Mouse (Mus musculus): ENCODE results near the gene Klrb1. TPM values are rescaled to one million over a fixed set of nuclear protein-coding genes. Genes with fewer than 3 reads are reported as not detected.
"Not testable (repeated sequence)": the region's sequence is repeated elsewhere in the genome, so short reads cannot be mapped to it uniquely, and the experiment has no call there.

Gene Klrb1
- not detected in 2 replicates for polyA plus RNA-seq (2015; fragmentation: Nextera tagmentation; extraction: Ambion mirVana)

DNA sequence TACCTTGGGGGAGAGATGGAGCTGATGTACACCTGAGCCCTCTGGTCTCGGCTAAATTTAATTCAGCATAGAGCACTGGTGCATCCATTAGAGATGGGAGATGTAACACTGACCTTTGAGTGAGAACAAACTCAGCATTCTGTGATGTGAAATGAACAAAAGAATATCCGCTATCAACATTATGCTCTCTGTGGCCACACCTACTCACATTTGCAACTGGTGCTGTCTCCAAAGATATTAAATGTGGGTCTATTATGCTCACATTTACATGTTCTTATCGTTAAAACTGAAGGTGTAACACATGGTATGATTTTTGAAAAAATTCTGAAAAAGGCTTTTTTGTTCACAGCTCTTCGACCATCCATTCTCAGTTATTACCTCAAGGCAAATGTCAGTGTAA lies at the start of gene Klrb1:
TSS of gene Klrb1 (minus strand) at position 101 of the 400 bp plus-strand sequence.
- DNase-seq (ENCODE audit: low spot score), result no peak

DNA sequence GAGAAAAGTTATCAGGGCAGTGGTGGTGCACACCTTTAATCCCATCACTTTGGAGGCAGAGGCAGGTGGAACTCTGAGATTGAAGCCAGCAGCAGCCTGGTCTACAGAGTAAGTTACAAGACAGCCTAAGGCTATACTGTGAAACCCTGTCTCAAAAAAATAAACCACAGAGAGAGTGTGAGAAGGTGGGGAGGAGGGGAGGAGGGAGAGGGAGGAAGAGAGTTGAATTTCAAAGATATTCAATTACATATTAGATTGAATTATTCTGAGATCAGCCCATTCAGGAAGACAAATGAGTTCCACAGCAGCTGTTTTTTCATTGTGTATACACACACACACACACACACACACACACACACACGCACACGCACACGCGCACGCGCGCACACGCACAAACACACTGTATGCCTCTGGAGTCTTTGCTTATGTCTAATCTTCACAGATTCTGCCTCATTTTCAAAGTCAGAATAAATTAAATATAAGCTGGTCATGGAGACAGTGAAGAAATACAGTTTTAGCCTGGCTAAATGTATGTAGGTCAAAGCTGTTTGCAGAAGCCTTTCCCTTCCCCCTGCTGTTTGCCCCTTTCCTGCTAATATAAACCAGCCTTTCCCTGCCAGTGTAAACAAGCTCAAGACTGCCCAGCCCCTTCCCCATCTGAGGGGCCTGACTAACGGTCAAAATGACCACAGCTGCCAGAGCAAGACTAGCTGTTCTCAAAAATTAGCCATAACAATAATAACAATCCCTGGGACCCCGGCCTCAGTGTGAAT lies 46.8 kb upstream of the Klrb1 start:
- DNase-seq (ENCODE audit: low spot score), result peak; percentile 15

DNA sequence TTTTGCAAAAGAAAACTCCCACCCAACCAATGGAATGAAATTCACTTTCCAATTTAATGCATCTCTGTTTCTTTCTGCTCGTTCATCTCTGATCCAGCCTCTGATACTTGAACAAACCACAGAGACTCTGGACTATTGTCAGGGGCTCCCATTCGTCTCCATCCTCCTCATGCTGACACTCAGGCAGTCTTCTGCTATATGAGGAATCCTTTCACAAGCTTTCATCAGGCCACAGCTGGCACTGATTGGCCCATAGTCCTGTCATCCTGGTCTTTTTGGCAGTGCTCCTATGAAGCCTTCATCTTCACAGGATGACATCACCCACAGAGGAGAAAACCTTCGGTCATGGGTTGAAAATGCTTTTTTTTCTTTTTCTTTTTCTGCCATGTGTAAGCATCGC lies 45.2 kb upstream of the Klrb1 start:
- DNase-seq (ENCODE audit: low spot score), result no peak

DNA sequence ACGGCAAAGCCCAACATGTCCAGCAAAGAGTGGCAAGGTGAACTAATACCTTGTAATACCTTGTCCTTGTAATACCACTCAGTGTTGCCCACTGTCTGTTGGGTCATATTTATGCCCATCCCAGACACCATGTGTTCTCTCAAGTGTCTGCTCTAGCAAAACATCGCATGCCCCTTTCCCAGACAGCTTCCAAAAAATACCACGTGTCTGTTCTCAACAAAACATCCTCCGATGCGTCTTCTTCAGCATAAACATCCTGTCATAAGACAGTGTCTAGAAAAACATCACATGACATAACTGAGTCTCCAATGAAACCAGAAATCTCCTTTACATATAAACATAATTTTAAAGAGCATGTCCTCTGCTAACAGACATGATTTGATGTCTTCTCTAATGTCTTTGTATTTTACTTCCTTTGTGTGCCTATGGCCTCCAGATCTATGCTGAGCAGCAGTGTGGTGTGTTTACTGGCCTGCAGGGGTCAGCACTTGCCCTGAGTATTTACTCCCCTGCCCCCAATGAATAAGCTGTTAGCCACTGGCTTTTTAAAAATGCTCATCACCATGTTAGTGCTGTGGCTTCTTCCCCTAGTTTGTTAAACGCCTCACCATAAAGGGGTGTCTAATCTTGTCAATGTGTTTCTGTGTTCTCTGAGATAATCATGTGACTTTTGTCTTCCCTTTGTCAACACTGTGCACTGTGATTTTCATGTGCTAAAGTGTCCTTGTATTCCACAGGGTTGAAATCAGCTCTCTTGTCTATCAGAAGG lies 43.8 kb upstream of the Klrb1 start:
- DNase-seq (ENCODE audit: low spot score), result peak; percentile 80

DNA sequence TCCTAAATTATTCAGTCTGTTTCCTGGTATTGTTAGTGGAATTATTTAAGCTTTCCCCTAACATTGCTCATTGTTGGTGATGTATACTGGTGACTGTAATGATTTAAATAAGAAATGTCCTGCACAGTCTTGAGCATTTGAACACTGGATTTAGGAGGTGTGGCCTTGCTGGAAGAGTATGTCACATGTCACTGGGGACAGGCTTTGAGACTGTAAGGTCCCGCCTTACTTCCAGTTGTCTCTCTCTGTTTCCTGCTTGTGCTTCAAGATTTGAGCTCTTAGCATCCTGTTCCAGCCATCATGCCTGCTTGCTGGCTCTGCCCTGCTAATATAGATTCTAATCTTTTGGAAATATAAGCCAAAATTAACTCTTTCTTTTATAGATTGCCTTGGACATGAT lies 42.4 kb upstream of the Klrb1 start:
- DNase-seq (ENCODE audit: low spot score), result no peak

DNA sequence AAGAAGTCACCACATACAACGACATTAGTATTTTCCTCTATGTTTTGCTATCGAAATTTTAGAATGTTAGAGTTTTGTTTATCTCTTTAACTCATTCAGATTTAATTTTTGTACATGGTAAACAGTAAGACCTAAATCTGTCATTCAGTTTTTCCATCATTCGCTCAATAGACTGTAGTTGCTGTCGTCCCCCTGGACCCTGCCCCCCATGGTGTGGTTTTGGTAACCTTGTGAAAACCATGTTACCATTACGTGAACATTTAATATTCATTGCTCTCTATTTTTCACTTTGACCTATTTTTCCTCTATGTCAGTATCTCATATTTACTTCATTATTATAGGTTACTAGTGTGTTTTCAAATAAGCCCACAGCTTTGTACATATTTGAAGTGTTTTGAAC lies 41.7 kb upstream of the Klrb1 start:
- DNase-seq (ENCODE audit: low spot score), result no peak

DNA sequence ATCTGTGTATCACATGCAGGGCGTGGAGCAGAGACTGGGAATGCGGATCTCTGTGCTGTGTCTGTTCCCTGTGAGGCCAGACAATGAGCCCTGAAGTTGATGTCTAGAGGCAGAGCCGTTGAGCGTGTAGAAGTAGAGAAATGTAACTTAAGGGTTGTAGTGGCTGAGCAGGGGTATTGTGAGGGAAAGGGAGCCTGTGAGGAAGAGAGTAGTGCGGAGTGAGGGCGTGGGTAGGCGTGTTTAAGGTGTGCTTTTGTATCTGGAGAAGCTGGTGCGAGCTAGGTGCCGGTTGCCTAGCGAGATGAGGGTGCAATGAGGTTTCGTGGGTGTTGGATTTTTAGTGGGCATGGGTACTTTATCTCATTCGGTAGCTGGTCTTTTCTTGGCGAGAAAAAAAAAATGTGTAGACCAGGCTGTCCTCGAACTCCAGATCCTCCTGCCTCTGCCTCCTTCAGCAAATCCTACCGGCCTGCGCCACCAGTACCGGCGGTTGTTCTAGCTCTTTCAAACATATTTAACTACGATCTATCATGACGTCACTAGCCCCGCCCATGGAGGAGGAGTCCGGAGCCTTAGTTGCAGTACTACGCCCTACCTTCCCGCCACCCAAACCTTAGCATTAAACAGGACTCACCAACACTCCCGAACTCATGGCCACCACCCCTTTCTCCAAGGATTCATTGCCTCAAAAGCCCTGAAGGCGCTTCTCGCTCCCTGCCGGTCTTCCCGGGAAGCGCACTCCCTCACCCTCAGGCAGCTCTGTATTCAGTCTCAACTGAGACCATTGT lies 41.1 kb upstream of the Klrb1 start:
- peak; percentile 98 for DNase-seq (ENCODE audit: low spot score)

DNA sequence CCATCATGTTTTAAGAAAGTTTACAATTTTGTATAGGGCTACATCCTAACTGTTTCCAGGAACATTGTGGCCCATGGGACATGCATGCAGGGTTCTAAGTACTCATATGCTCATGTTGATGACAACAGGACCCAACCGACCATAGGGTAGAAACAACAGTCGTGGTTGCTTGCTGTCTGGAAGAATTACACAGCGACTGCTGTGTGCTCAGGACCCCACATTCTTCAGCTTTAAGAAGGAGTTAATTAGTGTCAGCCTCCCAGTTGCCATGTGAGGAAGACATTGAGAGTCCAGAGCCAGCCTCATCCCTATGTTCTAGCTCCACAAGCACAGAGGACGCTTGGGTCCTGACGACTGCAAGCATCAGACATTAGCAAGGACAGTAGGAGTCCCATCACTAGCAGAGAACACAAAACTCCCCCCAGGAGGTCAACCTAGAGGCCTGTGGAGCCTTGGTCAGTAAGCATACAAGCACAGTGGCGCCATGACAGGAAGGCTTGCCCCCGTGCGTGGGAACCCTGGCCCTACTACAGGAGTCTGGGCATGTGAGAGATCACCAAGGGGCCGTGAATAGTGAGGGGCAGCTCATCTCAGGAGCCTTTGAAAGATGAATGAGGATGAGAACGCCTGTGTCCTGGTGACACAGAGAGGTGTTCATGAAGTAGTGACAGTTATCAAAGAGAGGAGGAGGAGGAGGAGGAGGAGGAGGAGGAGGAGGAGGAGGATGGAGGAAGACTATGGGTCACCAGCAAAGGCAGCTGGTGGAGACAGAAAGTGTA lies 40.2 kb upstream of the Klrb1 start:
- not testable (repeated sequence) for DNase-seq (ENCODE audit: low spot score)

DNA sequence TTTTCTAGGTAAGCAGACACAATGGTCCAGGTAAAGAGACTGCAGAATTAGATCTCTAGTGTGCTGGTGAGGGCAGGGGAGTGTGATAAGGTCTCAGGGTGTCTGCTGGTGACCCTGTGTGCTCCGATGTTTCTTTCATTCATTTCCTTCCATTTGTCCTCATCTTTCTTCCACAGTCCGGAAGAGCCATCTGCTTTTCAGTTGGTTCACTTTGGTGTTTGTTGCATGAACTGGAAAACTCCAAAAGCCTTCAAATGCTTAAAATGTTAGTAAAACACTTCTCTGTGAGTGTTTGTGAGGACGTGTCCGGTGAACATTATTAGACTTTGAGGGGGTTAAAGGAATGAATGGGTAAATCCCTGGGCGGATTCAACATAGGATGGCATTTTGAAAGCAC lies 38.3 kb upstream of the Klrb1 start:
- peak; percentile 13 for DNase-seq (ENCODE audit: low spot score)

DNA sequence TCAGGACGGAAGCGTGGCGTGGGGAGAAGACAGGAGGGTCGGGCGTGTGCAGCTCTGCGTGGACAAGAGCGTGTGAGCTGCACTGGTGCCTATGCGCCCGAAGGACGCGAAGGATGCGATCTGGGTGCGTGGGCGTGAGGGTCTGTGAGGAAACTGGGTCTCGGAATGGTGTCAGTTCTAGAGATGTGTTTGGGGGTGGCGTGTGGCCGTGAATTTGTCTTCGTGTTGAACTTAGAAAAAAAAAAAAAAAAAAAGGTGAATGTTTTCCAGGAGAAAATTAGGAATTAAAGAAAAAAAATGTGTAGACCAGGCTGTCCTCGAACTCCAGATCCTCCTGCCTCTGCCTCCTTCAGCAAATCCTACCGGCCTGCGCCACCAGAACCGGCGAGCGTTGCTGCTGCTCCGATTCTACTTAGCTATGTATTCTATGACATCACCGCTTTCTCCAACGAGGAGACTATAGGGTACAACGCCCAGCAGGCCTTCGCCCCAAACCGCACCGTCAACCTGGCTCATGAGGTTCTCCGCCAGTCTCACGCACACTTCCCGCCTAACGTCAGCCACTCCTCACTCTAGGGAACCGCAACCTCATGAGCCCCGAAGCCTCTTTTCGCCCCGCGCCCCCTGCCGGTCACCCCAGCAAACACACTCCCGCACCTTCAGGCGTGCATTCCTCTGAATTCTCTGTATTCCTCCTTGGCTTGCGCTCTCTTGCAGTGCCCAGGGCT lies 37.7 kb upstream of the Klrb1 start:
- peak; percentile 89 for DNase-seq (ENCODE audit: low spot score)

DNA sequence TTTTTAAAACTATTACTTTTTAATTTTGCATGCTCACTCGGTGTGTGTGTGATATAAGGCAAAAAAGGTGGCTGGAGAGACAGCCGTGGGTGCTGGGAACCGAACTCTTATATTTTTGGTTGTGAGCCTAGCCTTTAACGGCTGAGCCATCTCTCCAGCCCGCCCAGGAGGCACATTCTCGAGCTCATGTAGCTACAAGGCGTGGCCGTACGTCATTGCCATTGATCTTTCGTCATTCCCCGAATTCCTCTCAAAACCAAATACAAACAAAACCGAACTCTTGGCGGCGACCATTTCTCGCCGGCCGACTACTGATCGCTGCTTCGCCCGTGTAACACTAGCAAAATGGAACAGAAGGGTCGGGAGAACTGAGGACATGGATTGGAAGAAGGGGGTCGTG lies 37.2 kb upstream of the Klrb1 start:
- DNase-seq (ENCODE audit: low spot score), result peak; percentile 87

DNA sequence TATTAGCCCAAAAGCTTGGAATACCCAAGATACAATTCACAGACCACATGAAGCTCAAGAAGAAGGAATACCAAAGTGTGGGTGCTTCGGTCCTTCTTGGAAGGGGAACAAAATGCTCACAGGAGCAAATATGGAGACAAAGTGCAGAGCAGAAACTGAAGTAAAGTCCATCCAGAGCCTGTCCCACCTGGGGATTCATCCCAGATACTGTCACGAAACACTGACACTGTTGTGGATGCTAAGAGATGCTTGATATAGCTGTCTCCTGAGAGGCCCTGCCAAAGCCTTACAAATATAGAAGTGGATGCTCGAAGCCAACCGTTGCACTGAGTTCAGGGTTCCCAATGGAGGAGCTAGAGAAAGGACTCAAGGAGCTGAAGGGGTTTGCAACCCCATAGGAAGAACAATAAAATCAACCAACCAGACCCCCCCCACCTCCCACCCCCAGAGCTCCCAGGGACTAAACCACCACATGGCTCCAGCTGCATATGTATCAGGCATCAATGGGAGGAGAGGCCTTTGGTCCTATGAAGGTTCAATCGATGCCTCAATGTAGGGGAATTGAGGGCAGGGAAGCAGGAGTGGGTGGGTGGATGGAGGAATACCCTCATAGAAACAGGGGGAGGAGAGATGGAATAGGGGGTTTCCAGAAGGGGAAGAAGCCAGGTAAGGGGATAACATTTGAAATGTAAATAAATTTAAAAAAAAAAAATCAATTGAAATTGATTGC lies 36.5 kb upstream of the Klrb1 start:
- no peak for DNase-seq (ENCODE audit: low spot score)

DNA sequence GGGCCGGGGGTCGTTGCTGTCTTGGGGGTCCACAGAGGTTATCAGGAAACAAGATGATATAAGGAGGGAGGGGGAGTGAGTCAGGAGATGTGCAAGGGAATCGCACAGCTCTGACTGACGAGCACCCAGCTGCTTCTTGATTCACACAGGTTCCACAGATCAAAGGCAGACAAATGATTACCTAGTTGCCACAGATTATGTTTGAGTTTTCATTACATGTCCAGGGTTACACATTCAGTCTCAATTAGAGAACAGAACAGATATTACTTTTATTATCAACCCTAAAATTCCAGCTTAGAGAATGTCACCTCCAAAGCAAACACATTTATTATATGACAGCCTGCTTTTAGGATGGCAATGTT lies 32.5 kb upstream of the Klrb1 start:
- not testable (repeated sequence) for DNase-seq (ENCODE audit: low spot score)

DNA sequence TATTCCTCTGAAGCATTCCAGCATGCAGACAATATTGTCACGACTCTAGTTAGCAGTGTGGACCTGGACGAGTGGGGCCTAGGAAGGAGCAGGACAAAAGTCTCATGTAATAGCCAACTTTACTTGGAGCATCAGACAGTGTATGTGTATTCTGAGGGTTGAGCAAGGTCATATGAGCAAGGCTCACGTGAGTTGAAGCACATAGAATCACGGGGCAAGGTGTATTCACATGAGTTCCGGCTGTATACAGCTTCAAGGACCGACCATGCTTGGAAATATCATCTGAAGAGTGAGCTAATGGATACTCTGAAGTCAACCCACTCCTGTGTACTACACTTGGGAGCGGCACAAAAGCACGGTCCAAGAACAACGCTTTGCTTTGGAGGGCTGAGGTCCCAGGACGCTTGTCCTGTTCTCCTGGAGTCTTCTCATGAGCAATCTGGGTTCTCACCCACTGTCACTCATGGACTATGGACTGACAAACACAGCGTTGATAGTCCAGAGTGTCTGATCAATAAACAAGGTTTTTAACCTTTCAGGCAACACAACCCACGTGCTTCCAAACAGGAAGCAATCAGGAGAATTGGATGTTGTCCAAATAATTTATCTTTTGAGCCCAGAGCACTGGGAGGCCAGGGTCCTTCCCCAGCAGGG lies 32.0 kb upstream of the Klrb1 start:
- DNase-seq (ENCODE audit: low spot score), result not testable (repeated sequence)

DNA sequence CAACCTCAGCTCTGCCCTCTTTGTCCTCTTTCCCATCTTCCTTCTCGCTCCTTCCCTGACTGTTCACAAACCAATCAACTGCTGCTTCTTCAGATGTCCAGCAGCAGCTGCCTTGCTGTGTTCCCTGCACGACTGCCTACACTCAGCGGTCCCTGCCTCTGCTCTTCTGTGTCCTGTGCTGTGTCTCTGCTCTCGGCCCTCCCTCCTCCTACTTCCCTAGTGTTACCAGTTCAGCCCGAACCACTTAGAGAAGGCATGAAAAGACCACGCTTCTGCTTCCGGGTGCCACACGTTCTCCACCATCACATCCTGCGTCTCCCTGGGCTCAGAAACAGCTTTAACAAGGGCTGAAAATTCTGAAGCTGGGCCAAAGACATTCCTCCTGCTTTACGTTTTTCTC lies 31.4 kb upstream of the Klrb1 start:
- DNase-seq (ENCODE audit: low spot score), result peak; percentile 51

DNA sequence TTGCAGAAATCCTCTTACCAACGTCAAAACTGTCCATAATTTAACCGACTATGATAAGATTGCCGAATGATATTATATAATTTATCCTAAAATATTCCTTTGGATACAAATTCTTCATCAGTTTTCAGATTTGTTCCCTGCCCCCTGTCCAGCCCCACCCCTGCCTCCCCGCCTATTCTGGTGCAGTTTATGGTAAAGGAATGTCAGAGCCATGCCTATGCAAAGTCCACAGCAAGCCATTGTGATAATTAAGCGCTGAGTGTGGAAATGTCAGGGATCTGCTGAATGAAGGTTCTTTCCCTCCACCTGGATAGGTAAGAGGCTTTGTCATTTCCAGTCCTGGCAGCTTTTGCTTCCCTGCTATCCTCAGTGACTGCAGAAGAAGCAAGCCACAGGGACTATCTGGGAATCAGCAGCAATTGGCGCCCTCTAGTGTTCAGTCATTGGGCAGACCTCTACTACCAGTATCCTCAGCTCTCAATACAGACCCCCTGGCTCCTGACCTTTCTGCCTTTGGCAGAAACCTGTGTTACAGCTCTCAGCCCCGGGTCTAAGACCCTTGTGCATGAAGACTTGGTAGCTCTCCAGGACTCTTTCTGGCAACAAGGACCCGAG lies 30.9 kb upstream of the Klrb1 start:
- DNase-seq (ENCODE audit: low spot score), result peak; percentile 71

DNA sequence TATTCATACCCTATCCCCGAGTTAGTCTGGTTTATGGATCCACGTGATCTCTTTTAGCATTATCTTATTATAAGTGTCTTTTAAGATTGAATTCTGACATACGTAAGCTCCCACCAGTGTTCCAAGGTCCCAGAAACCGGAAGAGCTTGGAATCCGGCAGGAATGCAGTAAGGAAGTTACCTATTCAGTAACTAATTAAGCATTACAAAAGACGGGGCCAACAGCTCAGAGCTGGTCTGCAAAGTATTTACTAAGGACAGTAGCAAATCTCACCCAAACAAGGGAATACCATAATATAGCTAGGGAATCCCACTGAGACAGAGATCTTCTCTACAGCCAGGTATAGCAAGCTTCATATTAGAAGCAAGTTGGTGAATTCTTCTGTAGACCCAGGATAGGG lies 24.1 kb upstream of the Klrb1 start:
- not testable (repeated sequence) for DNase-seq (ENCODE audit: low spot score)

DNA sequence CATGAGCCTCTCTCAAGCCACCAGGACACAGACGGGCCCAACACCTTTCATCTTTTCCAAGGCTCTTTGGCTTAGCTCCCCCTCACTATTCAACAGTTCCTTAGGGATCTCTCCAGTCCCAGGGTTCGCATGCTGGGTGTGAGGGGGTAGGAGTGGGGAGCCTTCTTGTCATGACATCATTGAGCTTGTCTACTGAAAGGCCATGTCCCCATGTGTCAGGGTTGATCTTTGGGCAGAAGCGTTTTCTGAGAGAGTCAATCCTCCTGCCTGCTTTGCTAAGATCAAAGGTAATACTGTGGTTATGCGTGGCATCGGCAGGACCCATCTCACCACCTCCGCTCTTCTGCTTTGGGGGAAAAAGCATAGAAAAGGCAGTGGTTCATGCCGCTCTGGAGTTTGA lies 14.6 kb upstream of the Klrb1 start:
- no peak for DNase-seq (ENCODE audit: low spot score)

DNA sequence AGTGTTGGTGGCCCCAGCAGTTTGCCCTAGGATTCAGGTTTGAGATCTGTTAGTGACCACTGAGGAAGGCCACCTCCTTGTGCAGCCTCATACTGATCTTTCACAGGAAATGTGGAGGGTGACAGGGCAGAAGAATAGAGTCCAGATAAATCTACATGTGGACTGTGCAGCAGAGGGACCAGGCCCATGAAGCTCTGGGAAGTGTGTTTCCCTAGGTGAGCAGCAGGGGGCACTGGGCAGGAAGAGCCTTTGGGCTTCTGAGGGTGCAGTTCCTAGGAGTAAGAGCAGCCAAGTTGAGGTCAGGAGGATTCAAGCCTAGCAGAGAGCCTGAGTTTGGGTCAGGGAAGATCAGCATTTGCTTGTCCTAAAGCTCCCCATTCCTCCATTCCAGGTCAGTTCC lies 13.2 kb upstream of the Klrb1 start:
- peak; percentile 48 for DNase-seq (ENCODE audit: low spot score)
